Mouse (Mus musculus) bone marrow, adult 2 months (tissue): ENCODE data around the gene Esrrb.

Experiments used
- CTCF ChIP-seq: fragments of 200-500 bp; IDR thresholded peaks from 2 replicates; pipeline ENCODE4 v1.5.1; 2011; ENCODE audit warnings: low read length, control low read depth; ENCODE audit not compliant: control insufficient read depth, insufficient read depth
- POLR2A ChIP-seq: fragments of 200-500 bp; IDR thresholded peaks from 2 replicates; pipeline ENCODE4 v1.6.1; 2011; ENCODE audit warnings: low read depth, mild to moderate bottlenecking, control low read depth, low read length, borderline replicate concordance; ENCODE audit not compliant: control insufficient read depth

GRCm38 (mm10) chr12:86488005-86488404 is 127.1 kb downstream of the Esrrb start:
- no peak for TF ChIP-seq POLR2A
- TF ChIP-seq CTCF = no peak
